Mouse (Mus musculus) brain, embryonic 14.5 days (tissue): ENCODE data around the gene Syce1. TPM values are rescaled to one million over a fixed set of nuclear protein-coding genes. Genes with fewer than 3 reads are reported as not detected.
A peak's percentile ranks its signal among the peaks of the same experiment; 100 is the strongest.

ENCODE experiments used
- DNase-seq: peaks from one replicate; pipeline ENCODE4 v3.0.0-alpha.2; 2011; ENCODE audit warnings: low read depth
- CTCF ChIP-seq: fragments of 200-500 bp; IDR thresholded peaks from 2 replicates; pipeline ENCODE4 v1.5.1; 2012; ENCODE audit warnings: inconsistent platforms, mild to moderate bottlenecking, moderate library complexity, borderline replicate concordance; ENCODE audit not compliant: insufficient read depth, insufficient read length; ENCODE audit errors: extremely low read depth
- POLR2A ChIP-seq: fragments of 200-500 bp; IDR thresholded peaks from 2 replicates; pipeline ENCODE4 v1.6.1; 2012; ENCODE audit warnings: mild to moderate bottlenecking, inconsistent platforms, borderline replicate concordance; ENCODE audit not compliant: poor library complexity, insufficient read depth, insufficient read length, severe bottlenecking; ENCODE audit errors: extremely low read depth
- polyA plus RNA-seq: library from polyadenylated mRNA; depleted of rRNA; stranded (reverse); fragments of >200 nt; gene quantifications from 2 replicates; pipeline ENCODE4 v1.2.3, GENCODE M21; 2012; rRNA removed

Gene Syce1
- polyA plus RNA-seq = 0.15 and 0.18 TPM in 2 replicates

- no peak for TF ChIP-seq POLR2A
- no peak for TF ChIP-seq CTCF
- no peak for DNase-seq
Observed at GRCm38 (mm10) chr7:140787406-140788052, at the start of gene Syce1. Gene Syce1, minus strand, starts transcription at chr7:140787852.

GRCm38 (mm10) chr7:140836243-140837115, 48.8 kb upstream of the Syce1 start:
- DNase-seq = peak; percentile 9
- no peak for TF ChIP-seq CTCF
- no peak for TF ChIP-seq POLR2A

- TF ChIP-seq POLR2A = no peak
- TF ChIP-seq CTCF = no peak
- no peak for DNase-seq
Observed at GRCm38 (mm10) chr7:140835758-140836087, 48.1 kb upstream of the Syce1 start.

GRCm38 (mm10) chr7:140834968-140835757, 47.5 kb upstream of the Syce1 start, which contains the start of gene Urah:
Gene Urah, plus strand, starts transcription at chr7:140835018.
- no peak for TF ChIP-seq POLR2A
- TF ChIP-seq CTCF = no peak
- no peak for DNase-seq

- no peak for TF ChIP-seq CTCF
- TF ChIP-seq POLR2A = no peak
- DNase-seq = no peak
Observed at GRCm38 (mm10) chr7:140833341-140833740, 45.7 kb upstream of the Syce1 start.

GRCm38 (mm10) chr7:140831447-140831846, 43.8 kb upstream of the Syce1 start:
- no peak for DNase-seq
- TF ChIP-seq POLR2A (no peak), CTCF (no peak)

GRCm38 (mm10) chr7:140828171-140828881, 40.7 kb upstream of the Syce1 start:
- no peak for TF ChIP-seq POLR2A
- TF ChIP-seq CTCF = peak; percentile 57; the same call in 1 of the 2 replicates
- DNase-seq = peak; percentile 74

- TF ChIP-seq POLR2A (no peak), CTCF (no peak)
- DNase-seq = no peak
Observed at GRCm38 (mm10) chr7:140822731-140823130, 35.1 kb upstream of the Syce1 start.

GRCm38 (mm10) chr7:140821653-140822329, 34.1 kb upstream of the Syce1 start, which contains the start of gene Zfp941:
Gene Zfp941, minus strand, starts transcription at chr7:140822178.
- TF ChIP-seq CTCF (no peak), POLR2A (peak; percentile 25; the same call in 1 of the 2 replicates)
- DNase-seq = peak; percentile 91

- no peak for DNase-seq
- no peak for TF ChIP-seq POLR2A
- TF ChIP-seq CTCF = no peak
Observed at GRCm38 (mm10) chr7:140821305-140821652, 33.6 kb upstream of the Syce1 start.

- DNase-seq = peak; percentile 40
- TF ChIP-seq CTCF (no peak), POLR2A (no peak)
Observed at GRCm38 (mm10) chr7:140820173-140820572, 32.5 kb upstream of the Syce1 start.
